Mouse (Mus musculus) liver, embryonic 12.5 days (tissue): ENCODE measurements around the gene Pitpna. TPM values are rescaled to one million over a fixed set of nuclear protein-coding genes. Genes with fewer than 3 reads are reported as not detected.
A peak's percentile ranks its signal among the peaks of the same experiment; 100 is the strongest.
"Not testable (repeated sequence)": the region's sequence is repeated elsewhere in the genome, so short reads cannot be mapped to it uniquely, and the experiment has no call there.

Experiments used
- ATAC-seq: fragments of 200-750 bp; cut with Nextera tagmentation; 2 replicates; pipeline ENCODE4 v1.8.0; 2017; ENCODE audit warnings: moderate number of reproducible peaks, mild to moderate bottlenecking, moderate library complexity
- H3K27ac ChIP-seq: fragments of 300-500 bp; sonication (generic); 2 replicates; pipeline ENCODE4 v1.5.1; 2016; ENCODE audit warnings: mild to moderate bottlenecking
- H3K27me3 ChIP-seq: fragments of 300-500 bp; sonication (generic); replicated peaks from 2 replicates; pipeline ENCODE4 v1.6.1; 2016; ENCODE audit warnings: mild to moderate bottlenecking, moderate library complexity
- H3K36me3 ChIP-seq: fragments of 300-500 bp; sonication (generic); 2 replicates; pipeline ENCODE4 v1.6.1; 2016; ENCODE audit warnings: mild to moderate bottlenecking, moderate library complexity
- H3K4me1 ChIP-seq: fragments of 300-500 bp; sonication (generic); 2 replicates; pipeline ENCODE4 v1.6.1; 2016
- H3K4me2 ChIP-seq: fragments of 300-500 bp; sonication (generic); 2 replicates; pipeline ENCODE4 v1.6.1; 2016; ENCODE audit warnings: mild to moderate bottlenecking, moderate library complexity
- H3K4me3 ChIP-seq: fragments of 300-500 bp; sonication (generic); 2 replicates; pipeline ENCODE4 v1.5.1; 2016; ENCODE audit warnings: mild to moderate bottlenecking, moderate library complexity
- H3K9ac ChIP-seq: fragments of 300-500 bp; sonication (generic); 2 replicates; pipeline ENCODE4 v1.6.1; 2016; ENCODE audit warnings: mild to moderate bottlenecking, moderate library complexity
- H3K9me3 ChIP-seq: fragments of 300-500 bp; sonication (generic); replicated peaks from 2 replicates; pipeline ENCODE4 v1.6.1; 2016; ENCODE audit warnings: mild to moderate bottlenecking, moderate library complexity
- WGBS: fragments of 180-500 bp; shearing (Covaris S2); methylation state at CpG from one replicate; pipeline ENCODE4 v1.1.7; 2016; ENCODE audit not compliant: insufficient replicate concordance; 5-methylcytosine and 5-hydroxymethylcytosine counted together
- polyA plus RNA-seq: library from polyadenylated mRNA; unstranded; fragments of >200 nt; fragmentation: Nextera tagmentation; extraction: Ambion mirVana; gene quantifications from 2 replicates; pipeline ENCODE4 v1.2.1, GENCODE M21; 2016

Pitpna gene
- polyA plus RNA-seq, 1 experiment from 2014 or later = 65.7 TPM

- Histone ChIP-seq H3K27me3 (no peaks in the 10 kb centered on the region), H3K4me3 (no peak overlapping the region), H3K4me2 (no peak overlapping the region), H3K4me1 (peaks cover 24% of the 10 kb centered on the region), H3K9ac (no peak overlapping the region), H3K36me3 (no peaks in the 10 kb centered on the region), H3K9me3 (no peaks in the 10 kb centered on the region), H3K27ac (no peak overlapping the region)
- ATAC-seq = no peak
- WGBS = 75% methylated on average over 9 of the region's 9 CpGs
Observed at GRCm38 (mm10) chr11:75551961-75552441, 35.9 kb upstream of the Pitpna start.

GRCm38 (mm10) chr11:75552906-75553482, 34.9 kb upstream of the Pitpna start:
- no peak overlapping the region for H3K27ac ChIP-seq
- H3K9ac ChIP-seq = no peak overlapping the region
- peaks cover 1% of the 10 kb centered on the region; the same call in 1 of the 2 replicates for H3K9me3 ChIP-seq
- peaks cover 6% of the 10 kb centered on the region; the same call in 1 of the 2 replicates for H3K36me3 ChIP-seq
- no peak overlapping the region for H3K4me2 ChIP-seq
- no peak overlapping the region for H3K4me3 ChIP-seq
- peaks cover 20% of the 10 kb centered on the region for H3K4me1 ChIP-seq
- WGBS = 77% methylated on average over 7 of the region's 7 CpGs
- no peaks in the 10 kb centered on the region for H3K27me3 ChIP-seq
- no peak for ATAC-seq

- H3K27ac ChIP-seq, H3K9ac ChIP-seq, H3K4me3 ChIP-seq, H3K4me2 ChIP-seq, H3K9me3 ChIP-seq, H3K27me3 ChIP-seq, ATAC-seq: not testable (repeated sequence)
- WGBS = 83% methylated on average over 6 of the region's 6 CpGs
- Histone ChIP-seq H3K36me3 (peaks cover 13% of the 10 kb centered on the region; the same call in 1 of the 2 replicates), H3K4me1 (peaks cover 11% of the 10 kb centered on the region)
Observed at GRCm38 (mm10) chr11:75556006-75556405, 31.9 kb upstream of the Pitpna start.

- Histone ChIP-seq H3K4me1 (peaks cover 12% of the 10 kb centered on the region), H3K4me2 (no peak overlapping the region), H3K4me3 (no peak overlapping the region), H3K9me3 (peaks cover 4% of the 10 kb centered on the region; the same call in 1 of the 2 replicates), H3K36me3 (peaks cover 13% of the 10 kb centered on the region; the same call in 1 of the 2 replicates), H3K27me3 (no peaks in the 10 kb centered on the region), H3K9ac (no peak overlapping the region), H3K27ac (no peak overlapping the region)
- WGBS = 81% methylated on average over 6 of the region's 6 CpGs
- no peak for ATAC-seq
Observed at GRCm38 (mm10) chr11:75557142-75557541, 30.8 kb upstream of the Pitpna start.

GRCm38 (mm10) chr11:75558101-75558500, 29.8 kb upstream of the Pitpna start:
- Histone ChIP-seq H3K27ac (no peak overlapping the region), H3K4me2 (no peak overlapping the region), H3K4me1 (peaks cover 9% of the 10 kb centered on the region; the same call in 1 of the 2 replicates), H3K9ac (no peak overlapping the region), H3K4me3 (no peak overlapping the region), H3K36me3 (peaks cover 13% of the 10 kb centered on the region; the same call in 1 of the 2 replicates), H3K27me3 (no peaks in the 10 kb centered on the region), H3K9me3 (peaks cover 4% of the 10 kb centered on the region; the same call in 1 of the 2 replicates)
- ATAC-seq = no peak
- 85% methylated on average over 1 of the region's 1 CpGs for WGBS

GRCm38 (mm10) chr11:75559870-75560504, 27.9 kb upstream of the Pitpna start:
- WGBS = 69% methylated on average over 8 of the region's 8 CpGs
- Histone ChIP-seq H3K36me3 (peaks cover 13% of the 10 kb centered on the region; the same call in 1 of the 2 replicates), H3K27me3 (no peaks in the 10 kb centered on the region), H3K4me1 (peaks cover 23% of the 10 kb centered on the region), H3K4me2 (no peak overlapping the region), H3K27ac (no peak overlapping the region), H3K9ac (no peak overlapping the region), H3K9me3 (peaks cover 4% of the 10 kb centered on the region; the same call in 1 of the 2 replicates), H3K4me3 (no peak overlapping the region)
- ATAC-seq = no peak

GRCm38 (mm10) chr11:75560530-75561409, 27.1 kb upstream of the Pitpna start:
- H3K36me3 ChIP-seq = peaks cover 13% of the 10 kb centered on the region; the same call in 1 of the 2 replicates
- H3K27me3 ChIP-seq = no peaks in the 10 kb centered on the region
- no peak for ATAC-seq
- 74% methylated on average over 14 of the region's 14 CpGs for WGBS
- peaks cover 4% of the 10 kb centered on the region; the same call in 1 of the 2 replicates for H3K9me3 ChIP-seq
- H3K27ac ChIP-seq = no peak overlapping the region
- H3K4me3 ChIP-seq = no peak overlapping the region
- no peak overlapping the region for H3K4me2 ChIP-seq
- peaks cover 31% of the 10 kb centered on the region for H3K4me1 ChIP-seq
- no peak overlapping the region for H3K9ac ChIP-seq

GRCm38 (mm10) chr11:75561410-75561791, 26.5 kb upstream of the Pitpna start:
- Histone ChIP-seq H3K9me3 (peaks cover 4% of the 10 kb centered on the region; the same call in 1 of the 2 replicates), H3K4me2 (no peak overlapping the region), H3K27ac (no peak overlapping the region), H3K9ac (no peak overlapping the region), H3K4me3 (no peak overlapping the region), H3K36me3 (peaks cover 13% of the 10 kb centered on the region; the same call in 1 of the 2 replicates), H3K27me3 (no peaks in the 10 kb centered on the region), H3K4me1 (peaks cover 37% of the 10 kb centered on the region)
- ATAC-seq = no peak
- 69% methylated on average over 5 of the region's 5 CpGs for WGBS

GRCm38 (mm10) chr11:75562840-75563239, 25.1 kb upstream of the Pitpna start:
- Histone ChIP-seq H3K36me3 (peaks cover 8% of the 10 kb centered on the region; the same call in 1 of the 2 replicates), H3K27me3 (no peaks in the 10 kb centered on the region), H3K4me2 (no peak overlapping the region), H3K27ac (no peak overlapping the region), H3K4me3 (no peak overlapping the region), H3K9me3 (peaks cover 4% of the 10 kb centered on the region; the same call in 1 of the 2 replicates), H3K9ac (no peak overlapping the region), H3K4me1 (peaks cover 48% of the 10 kb centered on the region)
- WGBS = 80% methylated on average over 8 of the region's 8 CpGs
- ATAC-seq = no peak; the same call in 1 of the 2 replicates

- Histone ChIP-seq H3K27me3 (no peaks in the 10 kb centered on the region), H3K27ac (peak overlapping the region; percentile 59), H3K36me3 (no peaks in the 10 kb centered on the region), H3K4me2 (no peak overlapping the region), H3K9me3 (no peaks in the 10 kb centered on the region), H3K4me1 (peaks cover 53% of the 10 kb centered on the region), H3K4me3 (no peak overlapping the region), H3K9ac (no peak overlapping the region)
- 63% methylated on average over 18 of the region's 18 CpGs for WGBS
- ATAC-seq = peak; percentile 53
Observed at GRCm38 (mm10) chr11:75563851-75564548, 23.9 kb upstream of the Pitpna start.

- no peak for ATAC-seq
- Histone ChIP-seq H3K36me3 (no peaks in the 10 kb centered on the region), H3K4me1 (peaks cover 54% of the 10 kb centered on the region), H3K4me2 (no peak overlapping the region), H3K27ac (no peak overlapping the region), H3K9ac (no peak overlapping the region), H3K4me3 (no peak overlapping the region), H3K9me3 (no peaks in the 10 kb centered on the region), H3K27me3 (no peaks in the 10 kb centered on the region)
- 60% methylated on average over 2 of the region's 2 CpGs for WGBS
Observed at GRCm38 (mm10) chr11:75565849-75566248, 22.0 kb upstream of the Pitpna start.
